Mouse (Mus musculus) MEL (cell line): ENCODE data around the gene Senp7. TPM values are rescaled to one million over a fixed set of nuclear protein-coding genes. Genes with fewer than 3 reads are reported as not detected.
A peak's percentile ranks its signal among the peaks of the same experiment; 100 is the strongest.

ENCODE experiments used
- DNase-seq: peaks from one replicate; pipeline ENCODE4 v3.0.0; 2011; ENCODE audit warnings: low read depth, low spot score
- H3K27ac ChIP-seq: 2 replicates; pipeline ENCODE4 v1.5.1; 2012; ENCODE audit warnings: low read depth, mild to moderate bottlenecking, control low read depth, low read length, moderate library complexity; ENCODE audit not compliant: control insufficient read depth
- H3K27me3 ChIP-seq, 2 experiments: fragments of 150-350 bp in 1 of 2; sonication (generic) in 1 of 2; 2 replicates each; pipeline ENCODE4 v1.6.1; 2012; ENCODE audit warnings: low read length in 2 of 2, mild to moderate bottlenecking in 2 of 2, improper control_type of control experiment in 1 of 2, moderate library complexity in 1 of 2; ENCODE audit not compliant: insufficient read depth in 2 of 2, control insufficient read depth in 1 of 2
- H3K36me3 ChIP-seq, 2 experiments: 2 replicates each; pipeline ENCODE4 v1.6.1; 2012 to 2014; ENCODE audit warnings: low read length in 2 of 2, improper control_type of control experiment in 1 of 2, inconsistent platforms in 1 of 2, mild to moderate bottlenecking in 1 of 2; ENCODE audit not compliant: insufficient read depth in 2 of 2, control insufficient read depth in 1 of 2
- H3K4me1 ChIP-seq, 2 experiments: fragments of 150-350 bp in 1 of 2; sonication (generic) in 1 of 2; 2 replicates each; pipeline ENCODE4 v1.6.1; 2012; ENCODE audit warnings: low read length in 2 of 2, improper control_type of control experiment in 1 of 2, mild to moderate bottlenecking in 1 of 2; ENCODE audit not compliant: insufficient read depth in 2 of 2, control insufficient read depth in 1 of 2
- H3K4me3 ChIP-seq, 2 experiments: fragments of 150-350 bp in 1 of 2; sonication (generic) in 1 of 2; 2 replicates each; pipeline ENCODE4 v1.5.1; 2012; ENCODE audit warnings: low read depth in 2 of 2, low read length in 2 of 2, mild to moderate bottlenecking in 2 of 2, moderate library complexity in 2 of 2, control low read depth in 1 of 2, improper control_type of control experiment in 1 of 2; ENCODE audit not compliant: control insufficient read depth in 1 of 2, insufficient read depth in 1 of 2
- H3K79me2 ChIP-seq: 2 replicates; pipeline ENCODE4 v1.6.1; 2012; ENCODE audit warnings: mild to moderate bottlenecking, low read length, moderate library complexity; ENCODE audit not compliant: control insufficient read depth, poor library complexity, insufficient read depth
- H3K9ac ChIP-seq: 2 replicates; pipeline ENCODE4 v1.6.1; 2012; ENCODE audit warnings: low read depth, mild to moderate bottlenecking, control low read depth, low read length, moderate library complexity; ENCODE audit not compliant: control insufficient read depth, poor library complexity, severe bottlenecking
- H3K9me3 ChIP-seq: fragments of 150-350 bp; sonication (generic); replicated peaks from 2 replicates; pipeline ENCODE4 v1.6.1; 2012; ENCODE audit warnings: mild to moderate bottlenecking, low read length, improper control_type of control experiment, moderate library complexity; ENCODE audit not compliant: insufficient read depth
- CHD1 ChIP-seq: IDR thresholded peaks from 2 replicates; pipeline ENCODE4 v1.6.1; 2012; ENCODE audit warnings: low read depth, mild to moderate bottlenecking, inconsistent platforms, low read length, improper control_type of control experiment
- CTCF ChIP-seq, 3 experiments: IDR thresholded peaks in 2 of 3; conservative IDR thresholded peaks in 1 of 3; 2 replicates each; pipeline ENCODE4 v1.5.1; 2011 to 2012; ENCODE audit warnings: low read length in 3 of 3, low read depth in 2 of 3, mild to moderate bottlenecking in 2 of 3, improper control_type of control experiment in 1 of 3, inconsistent platforms in 1 of 3, mixed read lengths in 1 of 3, moderate library complexity in 1 of 3; ENCODE audit not compliant: control insufficient read depth in 1 of 3, insufficient read depth in 1 of 3, poor library complexity in 1 of 3, severe bottlenecking in 1 of 3
- E2F4 ChIP-seq: IDR thresholded peaks from 2 replicates; pipeline ENCODE4 v1.6.1; 2011; ENCODE audit warnings: low read depth, low read length, improper control_type of control experiment, borderline replicate concordance
- ELF1 ChIP-seq: IDR thresholded peaks from 2 replicates; pipeline ENCODE4 v1.6.1; 2014; ENCODE audit warnings: low read depth, mild to moderate bottlenecking, inconsistent platforms, low read length, improper control_type of control experiment, moderate library complexity
- EP300 ChIP-seq, 2 experiments: IDR thresholded peaks; 2 replicates each; pipeline ENCODE4 v1.6.1; 2011; ENCODE audit warnings: improper control_type of control experiment in 2 of 2, low read length in 2 of 2, low read depth in 1 of 2, mild to moderate bottlenecking in 1 of 2
- GABPA ChIP-seq: IDR thresholded peaks from 2 replicates; pipeline ENCODE4 v1.6.1; 2012; ENCODE audit warnings: low read depth, mild to moderate bottlenecking, inconsistent platforms, low read length, improper control_type of control experiment, moderate library complexity
- HCFC1 ChIP-seq: IDR thresholded peaks from 2 replicates; pipeline ENCODE4 v1.6.1; 2012; ENCODE audit warnings: low read depth, mild to moderate bottlenecking, inconsistent platforms, low read length, improper control_type of control experiment, moderate library complexity
- JUND ChIP-seq: IDR thresholded peaks from 2 replicates; pipeline ENCODE4 v1.6.1; 2011; ENCODE audit warnings: low read depth, mild to moderate bottlenecking, improper control_type of control experiment, low read length
- KAT2A ChIP-seq: conservative IDR thresholded peaks from 2 replicates; pipeline ENCODE4 v1.6.1; 2012; ENCODE audit warnings: low read depth, low read length, improper control_type of control experiment, inconsistent platforms
- MAX ChIP-seq: IDR thresholded peaks from 2 replicates; pipeline ENCODE4 v1.6.1; 2011; ENCODE audit warnings: low read length, improper control_type of control experiment
- MAZ ChIP-seq: IDR thresholded peaks from 2 replicates; pipeline ENCODE4 v1.6.1; 2012; ENCODE audit warnings: low read depth, mild to moderate bottlenecking, inconsistent platforms, low read length, improper control_type of control experiment
- MEF2A ChIP-seq: IDR thresholded peaks from 2 replicates; pipeline ENCODE4 v1.6.1; 2014; ENCODE audit warnings: low read depth, mild to moderate bottlenecking, inconsistent platforms, low read length, improper control_type of control experiment; ENCODE audit not compliant: poor library complexity, insufficient replicate concordance, severe bottlenecking; ENCODE audit errors: extremely low read depth
- MYB ChIP-seq: IDR thresholded peaks from 2 replicates; pipeline ENCODE4 v1.6.1; 2011; ENCODE audit warnings: mild to moderate bottlenecking, low read depth, low read length, improper control_type of control experiment
- NELFE ChIP-seq: IDR thresholded peaks from 2 replicates; pipeline ENCODE4 v1.6.1; 2011; ENCODE audit warnings: low read depth, low read length, improper control_type of control experiment
- SIN3A ChIP-seq: IDR thresholded peaks from 2 replicates; pipeline ENCODE4 v1.6.1; 2012; ENCODE audit warnings: low read length, improper control_type of control experiment, inconsistent platforms
- TAL1 ChIP-seq: IDR thresholded peaks from 2 replicates; pipeline ENCODE4 v1.6.1; 2012; ENCODE audit warnings: mild to moderate bottlenecking, inconsistent platforms, low read length, moderate library complexity, mixed read lengths
- TBP ChIP-seq: IDR thresholded peaks from 2 replicates; pipeline ENCODE4 v1.8.0; 2011; ENCODE audit warnings: low read depth, low read length, improper control_type of control experiment
- USF2 ChIP-seq, 2 experiments: IDR thresholded peaks; 2 replicates each; pipeline ENCODE4 v1.6.1; 2011 to 2012; ENCODE audit warnings: improper control_type of control experiment in 2 of 2, low read length in 2 of 2, borderline replicate concordance in 1 of 2, inconsistent platforms in 1 of 2, low read depth in 1 of 2, mild to moderate bottlenecking in 1 of 2; ENCODE audit not compliant: insufficient read depth in 1 of 2
- ZC3H11A ChIP-seq: IDR thresholded peaks from 2 replicates; pipeline ENCODE4 v1.6.1; 2012; ENCODE audit warnings: low read depth, mild to moderate bottlenecking, inconsistent platforms, low read length, improper control_type of control experiment
- ZKSCAN1 ChIP-seq: IDR thresholded peaks from 2 replicates; pipeline ENCODE4 v1.6.1; 2012; ENCODE audit warnings: low read depth, mild to moderate bottlenecking, inconsistent platforms, low read length, improper control_type of control experiment, moderate library complexity
- ZNF384 ChIP-seq: IDR thresholded peaks from 2 replicates; pipeline ENCODE4 v1.6.1; 2012; ENCODE audit warnings: low read depth, mild to moderate bottlenecking, inconsistent platforms, low read length, improper control_type of control experiment
- polyA plus RNA-seq, 2 experiments: library from polyadenylated mRNA; stranded (reverse) in 1 of 2; unstranded in 1 of 2; fragments of >175 nt in 1 of 2; fragments of >200 nt in 1 of 2; gene quantifications; 2 replicates each; pipeline versions ENCODE4 v1.2.1 to v1.2.4; 2012; ENCODE audit warnings: low replicate concordance in 2 of 2, low read depth in 1 of 2; ENCODE audit not compliant: insufficient read length in 2 of 2, insufficient read depth in 1 of 2, missing spikeins in 1 of 2
- total RNA-seq: library from RNA; depleted of rRNA; stranded (reverse); fragments of 300-350 nt; gene quantifications from 2 replicates; pipeline ENCODE4 v1.2.3, GENCODE M21; 2012

The Senp7 gene
- total and polyA plus RNA-seq, 3 experiments = 7.7 to 15.0 TPM; not detected in 1

DNA sequence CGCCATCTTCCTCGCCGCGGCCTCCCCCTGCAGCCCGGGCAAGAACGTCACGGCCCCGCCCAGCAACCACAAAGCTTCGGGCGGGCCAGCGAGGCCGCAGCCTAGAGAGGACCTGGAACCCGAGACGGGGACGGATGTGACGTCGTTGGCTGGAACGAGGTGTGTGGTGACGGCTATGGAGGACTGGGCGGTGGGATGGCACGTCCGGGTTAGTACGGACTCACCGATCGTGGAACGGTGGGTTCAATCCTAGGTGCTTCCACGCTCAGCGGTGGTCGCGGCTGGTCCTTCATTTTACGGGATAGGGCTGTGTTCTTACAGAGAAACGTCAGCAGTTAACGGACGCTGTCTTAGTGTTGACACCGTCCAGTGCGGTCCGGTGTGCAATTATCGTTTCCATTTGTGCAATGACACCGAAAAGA, 18.5 kb upstream of the Senp7 start, which contains the start of gene Pcnp (continued):
- TF ChIP-seq USF2 (IDR thresholded peaks at IDR 0.05; ENCODE audit: borderline replicate concordance in 1 of 2, insufficient read depth in 1 of 2, low read depth in 1 of 2, low read length in 2 of 2) (no peak), ELF1 (peak; percentile 57; the same call in 1 of the 2 replicates)

DNA sequence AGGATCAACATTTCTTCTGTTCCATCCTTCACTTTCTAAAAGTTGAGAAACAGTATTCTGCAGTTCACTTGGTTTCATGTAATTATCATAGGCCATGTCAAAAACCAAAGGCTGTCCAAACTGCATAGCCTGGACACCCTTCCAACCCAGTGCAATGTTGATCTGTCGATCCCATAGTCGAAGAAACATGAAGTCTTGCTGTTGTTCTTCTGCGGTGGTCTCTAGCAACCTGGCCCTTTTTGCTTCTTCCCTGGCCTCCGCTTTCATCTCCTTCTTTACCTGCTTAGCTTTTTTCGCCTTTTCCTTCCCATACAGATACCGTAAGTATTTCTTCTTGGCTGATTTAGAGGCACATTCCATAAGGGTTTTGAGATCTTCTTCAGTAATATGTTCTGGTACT, 13.6 kb upstream of the Senp7 start:
- no peaks in the 10 kb centered on the region for H3K27me3 ChIP-seq
- H3K9me3 ChIP-seq = no peaks in the 10 kb centered on the region
- no peak overlapping the region for H3K9ac ChIP-seq
- peaks cover 14 to 36% of the 10 kb centered on the region in 2 experiments for H3K36me3 ChIP-seq
- H3K27ac ChIP-seq = no peak overlapping the region
- H3K79me2 ChIP-seq = peaks cover 39% of the 10 kb centered on the region
- peaks cover 0 to 6% of the 10 kb centered on the region in 2 experiments; a peak in 1 of 4 replicates for H3K4me1 ChIP-seq
- no peak for DNase-seq
- H3K4me3 ChIP-seq = no peak overlapping the region
- no peak for TF ChIP-seq ZNF384
- TF ChIP-seq KAT2A = no peak
- no peak for TF ChIP-seq CTCF (IDR thresholded peaks at IDR 0.05 in 2 of 3, conservative IDR thresholded peaks at IDR 0.05 in 1 of 3; ENCODE audit: control insufficient read depth in 1 of 3, insufficient read depth in 1 of 3, low read depth in 2 of 3, low read length in 3 of 3, poor library complexity in 1 of 3, severe bottlenecking in 1 of 3)
- TF ChIP-seq ZC3H11A = no peak
- no peak for TF ChIP-seq MYB

DNA sequence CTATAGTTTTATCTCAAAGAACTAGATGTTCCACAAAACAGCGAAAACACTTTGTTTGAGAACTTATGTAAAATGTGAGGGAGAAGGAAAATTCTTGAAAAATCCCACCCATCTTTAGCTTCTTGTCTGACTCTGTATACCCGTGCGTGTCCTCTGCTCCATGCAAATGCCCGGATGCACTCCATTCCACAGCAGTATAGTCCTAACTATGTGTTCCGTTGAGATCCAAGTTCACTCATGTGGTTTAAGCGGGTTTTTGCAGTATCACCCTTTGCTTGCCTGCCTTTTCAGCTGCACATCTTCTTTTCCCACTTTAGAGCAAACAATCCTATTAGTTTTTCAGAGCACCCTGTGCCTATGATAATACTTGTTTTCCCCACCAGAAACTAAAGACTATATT, 11.6 kb upstream of the Senp7 start:
- H3K79me2 ChIP-seq = peaks cover 32% of the 10 kb centered on the region
- H3K27ac ChIP-seq = no peak overlapping the region
- DNase-seq = peak; percentile 59
- peak overlapping the region; percentile 96 for H3K9ac ChIP-seq
- H3K9me3 ChIP-seq = no peaks in the 10 kb centered on the region
- TF ChIP-seq TAL1 (no peak), EP300 (IDR thresholded peaks at IDR 0.05; ENCODE audit: low read depth in 1 of 2, low read length in 2 of 2) (no peak), ELF1 (no peak), NELFE (no peak), TBP (no peak), ZKSCAN1 (no peak), SIN3A (no peak), MAX (no peak), MAZ (no peak), E2F4 (no peak), JUND (no peak), GABPA (no peak), MEF2A (no peak), CHD1 (no peak), MYB (no peak), HCFC1 (no peak)
- peaks cover 0 to 6% of the 10 kb centered on the region in 2 experiments; a peak in 1 of 4 replicates for H3K4me1 ChIP-seq
- no peaks in the 10 kb centered on the region for H3K27me3 ChIP-seq
- peaks cover 14 to 28% of the 10 kb centered on the region in 2 experiments for H3K36me3 ChIP-seq
- H3K4me3 ChIP-seq = peak overlapping the region; percentile 93 to 95
